Mouse (Mus musculus): ENCODE measurements around the gene Palld.

- TF ChIP-seq GATA1 (IDR thresholded peaks at IDR 0.05; ENCODE audit: low read length) (no peak), TAL1 (IDR thresholded peaks at IDR 0.05; ENCODE audit: low read length) (no peak)
Measured at GRCm38 (mm10) chr8:61645642-61646041, 256.8 kb downstream of the Palld start.
